Mouse (Mus musculus) liver, embryonic 12.5 days (tissue): ENCODE measurements around the gene Lrp4. TPM values are rescaled to one million over a fixed set of nuclear protein-coding genes. Genes with fewer than 3 reads are reported as not detected.
"Not testable (repeated sequence)": the region's sequence is repeated elsewhere in the genome, so short reads cannot be mapped to it uniquely, and the experiment has no call there.

Source experiments
- ATAC-seq: fragments of 200-750 bp; cut with Nextera tagmentation; 2 replicates; pipeline ENCODE4 v1.8.0; 2017; ENCODE audit warnings: moderate number of reproducible peaks, mild to moderate bottlenecking, moderate library complexity
- H3K27ac ChIP-seq: fragments of 300-500 bp; sonication (generic); 2 replicates; pipeline ENCODE4 v1.5.1; 2016; ENCODE audit warnings: mild to moderate bottlenecking
- H3K27me3 ChIP-seq: fragments of 300-500 bp; sonication (generic); replicated peaks from 2 replicates; pipeline ENCODE4 v1.6.1; 2016; ENCODE audit warnings: mild to moderate bottlenecking, moderate library complexity
- H3K36me3 ChIP-seq: fragments of 300-500 bp; sonication (generic); 2 replicates; pipeline ENCODE4 v1.6.1; 2016; ENCODE audit warnings: mild to moderate bottlenecking, moderate library complexity
- H3K4me1 ChIP-seq: fragments of 300-500 bp; sonication (generic); 2 replicates; pipeline ENCODE4 v1.6.1; 2016
- H3K4me2 ChIP-seq: fragments of 300-500 bp; sonication (generic); 2 replicates; pipeline ENCODE4 v1.6.1; 2016; ENCODE audit warnings: mild to moderate bottlenecking, moderate library complexity
- H3K4me3 ChIP-seq: fragments of 300-500 bp; sonication (generic); 2 replicates; pipeline ENCODE4 v1.5.1; 2016; ENCODE audit warnings: mild to moderate bottlenecking, moderate library complexity
- H3K9ac ChIP-seq: fragments of 300-500 bp; sonication (generic); 2 replicates; pipeline ENCODE4 v1.6.1; 2016; ENCODE audit warnings: mild to moderate bottlenecking, moderate library complexity
- H3K9me3 ChIP-seq: fragments of 300-500 bp; sonication (generic); replicated peaks from 2 replicates; pipeline ENCODE4 v1.6.1; 2016; ENCODE audit warnings: mild to moderate bottlenecking, moderate library complexity
- WGBS: fragments of 180-500 bp; shearing (Covaris S2); methylation state at CpG from one replicate; pipeline ENCODE4 v1.1.7; 2016; ENCODE audit not compliant: insufficient replicate concordance; 5-methylcytosine and 5-hydroxymethylcytosine counted together
- polyA plus RNA-seq: library from polyadenylated mRNA; unstranded; fragments of >200 nt; fragmentation: Nextera tagmentation; extraction: Ambion mirVana; gene quantifications from 2 replicates; pipeline ENCODE4 v1.2.1, GENCODE M21; 2016

Lrp4 gene
- polyA plus RNA-seq, 1 experiment from 2014 or later, result 1.2 TPM

- Histone ChIP-seq H3K4me2 (no peak overlapping the region), H3K4me3 (no peak overlapping the region), H3K4me1 (no peaks in the 10 kb centered on the region), H3K9ac (no peak overlapping the region), H3K9me3 (no peaks in the 10 kb centered on the region), H3K27ac (no peak overlapping the region), H3K27me3 (peaks cover 4% of the 10 kb centered on the region; the same call in 1 of the 2 replicates), H3K36me3 (peaks cover 9% of the 10 kb centered on the region)
- no peak for ATAC-seq
- 36% methylated on average over 7 of the region's 7 CpGs for WGBS
Observed at GRCm38 (mm10) chr2:91470055-91470647, 12.8 kb downstream of the Lrp4 start.

GRCm38 (mm10) chr2:91474358-91474757 is 17.0 kb downstream of the Lrp4 start:
- Histone ChIP-seq H3K36me3 (peaks cover 25% of the 10 kb centered on the region), H3K9ac (no peak overlapping the region), H3K4me1 (peaks cover 5% of the 10 kb centered on the region), H3K9me3 (no peaks in the 10 kb centered on the region), H3K4me3 (no peak overlapping the region), H3K27ac (no peak overlapping the region), H3K27me3 (peaks cover 4% of the 10 kb centered on the region; the same call in 1 of the 2 replicates), H3K4me2 (no peak overlapping the region)
- 70% methylated on average over 12 of the region's 12 CpGs for WGBS
- no peak for ATAC-seq

- H3K9ac ChIP-seq, result no peak overlapping the region
- H3K4me3 ChIP-seq, result no peak overlapping the region
- H3K4me2 ChIP-seq, result no peak overlapping the region
- peaks cover 25% of the 10 kb centered on the region for H3K36me3 ChIP-seq
- H3K4me1 ChIP-seq, result peaks cover 5% of the 10 kb centered on the region
- WGBS, result 62% methylated on average over 7 of the region's 7 CpGs
- no peak overlapping the region for H3K27ac ChIP-seq
- no peaks in the 10 kb centered on the region for H3K27me3 ChIP-seq
- no peak for ATAC-seq
- H3K9me3 ChIP-seq, result no peaks in the 10 kb centered on the region
Observed at GRCm38 (mm10) chr2:91475791-91476190, 18.5 kb downstream of the Lrp4 start.

- Histone ChIP-seq H3K4me2 (no peak overlapping the region), H3K9me3 (no peaks in the 10 kb centered on the region), H3K4me1 (peaks cover 5% of the 10 kb centered on the region), H3K27me3 (no peaks in the 10 kb centered on the region), H3K9ac (no peak overlapping the region), H3K36me3 (peaks cover 25% of the 10 kb centered on the region), H3K27ac (no peak overlapping the region), H3K4me3 (no peak overlapping the region)
- 26% methylated on average over 17 of the region's 17 CpGs for WGBS
- ATAC-seq, result no peak
Observed at GRCm38 (mm10) chr2:91476251-91476661, 18.9 kb downstream of the Lrp4 start.

GRCm38 (mm10) chr2:91476841-91477240 is 19.5 kb downstream of the Lrp4 start:
- H3K4me2 ChIP-seq, result no peak overlapping the region

GRCm38 (mm10) chr2:91480399-91480801 is 23.1 kb downstream of the Lrp4 start:
- no peak overlapping the region for H3K4me3 ChIP-seq
- no peak overlapping the region for H3K4me2 ChIP-seq
- H3K27me3 ChIP-seq, result no peaks in the 10 kb centered on the region
- no peak for ATAC-seq
- H3K36me3 ChIP-seq, result peaks cover 19% of the 10 kb centered on the region; the same call in 1 of the 2 replicates
- H3K9ac ChIP-seq, result no peak overlapping the region
- H3K27ac ChIP-seq, result no peak overlapping the region
- peaks cover 5% of the 10 kb centered on the region for H3K4me1 ChIP-seq
- WGBS, result 86% methylated on average over 9 of the region's 9 CpGs
- no peaks in the 10 kb centered on the region for H3K9me3 ChIP-seq

More at GRCm38 (mm10) chr2:91476841-91477240, 19.5 kb downstream of the Lrp4 start:
- Histone ChIP-seq H3K9ac (no peak overlapping the region), H3K4me3 (no peak overlapping the region), H3K9me3 (no peaks in the 10 kb centered on the region), H3K4me1 (peaks cover 5% of the 10 kb centered on the region), H3K36me3 (peaks cover 28% of the 10 kb centered on the region), H3K27me3 (no peaks in the 10 kb centered on the region), H3K27ac (no peak overlapping the region)
- no peak for ATAC-seq
- WGBS, result 73% methylated on average over 7 of the region's 7 CpGs

GRCm38 (mm10) chr2:91480805-91481514 is 23.6 kb downstream of the Lrp4 start:
- peaks cover 3% of the 10 kb centered on the region for H3K4me1 ChIP-seq
- H3K4me3 ChIP-seq, result no peak overlapping the region
- ATAC-seq, result no peak
- peaks cover 18% of the 10 kb centered on the region; the same call in 1 of the 2 replicates for H3K36me3 ChIP-seq
- H3K27ac ChIP-seq, result no peak overlapping the region
- H3K9me3 ChIP-seq, result no peaks in the 10 kb centered on the region
- H3K27me3 ChIP-seq, result no peaks in the 10 kb centered on the region
- WGBS, result 51% methylated on average over 6 of the region's 6 CpGs
- H3K4me2 ChIP-seq, result no peak overlapping the region
- no peak overlapping the region for H3K9ac ChIP-seq

GRCm38 (mm10) chr2:91484698-91485097 is 27.4 kb downstream of the Lrp4 start:
- Histone ChIP-seq H3K9me3 (no peaks in the 10 kb centered on the region), H3K4me1 (no peaks in the 10 kb centered on the region), H3K36me3 (peaks cover 15% of the 10 kb centered on the region; the same call in 1 of the 2 replicates), H3K4me2 (no peak overlapping the region), H3K27me3 (no peaks in the 10 kb centered on the region), H3K4me3 (no peak overlapping the region), H3K27ac (no peak overlapping the region), H3K9ac (no peak overlapping the region)
- 32% methylated on average over 4 of the region's 4 CpGs for WGBS
- ATAC-seq, result no peak

- ATAC-seq, result no peak
- Histone ChIP-seq H3K36me3 (peaks cover 16% of the 10 kb centered on the region; the same call in 1 of the 2 replicates), H3K27me3 (no peaks in the 10 kb centered on the region), H3K4me1 (no peaks in the 10 kb centered on the region), H3K9ac (no peak overlapping the region), H3K4me2 (no peak overlapping the region), H3K4me3 (no peak overlapping the region), H3K27ac (no peak overlapping the region), H3K9me3 (no peaks in the 10 kb centered on the region)
- WGBS, result 61% methylated on average over 6 of the region's 6 CpGs
Observed at GRCm38 (mm10) chr2:91485256-91485655, 27.9 kb downstream of the Lrp4 start.

GRCm38 (mm10) chr2:91487295-91487694 is 30.0 kb downstream of the Lrp4 start:
- not testable (repeated sequence) for H3K4me1 ChIP-seq, H3K27ac ChIP-seq, H3K4me3 ChIP-seq, H3K4me2 ChIP-seq, ATAC-seq, H3K9me3 ChIP-seq, H3K9ac ChIP-seq, H3K27me3 ChIP-seq
- H3K36me3 ChIP-seq, result peaks cover 21% of the 10 kb centered on the region; the same call in 1 of the 2 replicates
- WGBS, result 38% methylated on average over 3 of the region's 3 CpGs

- Histone ChIP-seq H3K9me3 (no peaks in the 10 kb centered on the region), H3K4me3 (no peak overlapping the region), H3K4me2 (no peak overlapping the region), H3K4me1 (no peaks in the 10 kb centered on the region), H3K27me3 (no peaks in the 10 kb centered on the region), H3K9ac (no peak overlapping the region), H3K27ac (no peak overlapping the region), H3K36me3 (peaks cover 43% of the 10 kb centered on the region; the same call in 1 of the 2 replicates)
- 76% methylated on average over 12 of the region's 12 CpGs for WGBS
- ATAC-seq, result no peak
Observed at GRCm38 (mm10) chr2:91492071-91492635, 34.8 kb downstream of the Lrp4 start.

GRCm38 (mm10) chr2:91493981-91494380 is 36.7 kb downstream of the Lrp4 start:
- H3K9me3 ChIP-seq, result no peaks in the 10 kb centered on the region
- ATAC-seq, result no peak
- H3K27me3 ChIP-seq, result no peaks in the 10 kb centered on the region
- H3K27ac ChIP-seq, result no peak overlapping the region
- no peak overlapping the region for H3K4me3 ChIP-seq
- peaks cover 42% of the 10 kb centered on the region; the same call in 1 of the 2 replicates for H3K36me3 ChIP-seq
- WGBS, result 88% methylated on average over 9 of the region's 9 CpGs
- no peak overlapping the region for H3K4me2 ChIP-seq
- no peaks in the 10 kb centered on the region for H3K4me1 ChIP-seq
- H3K9ac ChIP-seq, result no peak overlapping the region
